Mouse (Mus musculus) CH12.LX (cell line): Measurements from ENCODE around the gene St3gal3. TPM values are rescaled to one million over a fixed set of nuclear protein-coding genes. Genes with fewer than 3 reads are reported as not detected.

Experiments
- DNase-seq: peaks from one replicate; pipeline ENCODE4 v3.0.0-alpha.2; 2013; ENCODE audit errors: extremely low read depth
- H3K27ac ChIP-seq: 2 replicates; pipeline ENCODE4 v1.5.1; 2012; ENCODE audit warnings: low read depth, mild to moderate bottlenecking, control low read depth, moderate library complexity; ENCODE audit not compliant: insufficient read depth
- H3K27me3 ChIP-seq: replicated peaks from 2 replicates; pipeline ENCODE3; 2012; ENCODE audit warnings: inconsistent platforms
- H3K36me3 ChIP-seq, 2 experiments: replicated peaks in 1 of 2; 2 replicates each; pipeline versions ENCODE3 to v1.6.1; 2012; ENCODE audit warnings: inconsistent platforms in 1 of 2, low read length in 1 of 2, mild to moderate bottlenecking in 1 of 2, mixed read lengths in 1 of 2, moderate library complexity in 1 of 2; ENCODE audit not compliant: control insufficient read depth in 1 of 2, insufficient read depth in 1 of 2
- H3K4me1 ChIP-seq, 2 experiments: 2 replicates each; pipeline ENCODE4 v1.6.1; 2012; ENCODE audit warnings: inconsistent platforms in 1 of 2, moderate library complexity in 1 of 2; ENCODE audit not compliant: insufficient read depth in 2 of 2, control insufficient read depth in 1 of 2
- H3K4me2 ChIP-seq: 2 replicates; pipeline ENCODE4 v1.6.1; 2012; ENCODE audit warnings: low read depth, mild to moderate bottlenecking, control low read depth; ENCODE audit not compliant: poor library complexity, insufficient read depth, severe bottlenecking
- H3K4me3 ChIP-seq, 3 experiments: fragments of 150-350 bp in 1 of 3; sonication (generic) in 1 of 3; replicated peaks in 1 of 3; 2 replicates each; pipeline versions ENCODE3 to v1.5.1; 2011 to 2012; ENCODE audit warnings: low read depth in 2 of 3, low read length in 2 of 3, mild to moderate bottlenecking in 2 of 3, moderate library complexity in 2 of 3, control low read depth in 1 of 3, improper control_type of control experiment in 1 of 3, inconsistent platforms in 1 of 3, mixed read lengths in 1 of 3; ENCODE audit not compliant: poor library complexity in 1 of 3
- H3K79me2 ChIP-seq: replicated peaks from 2 replicates; pipeline ENCODE4 v1.6.1; 2012; ENCODE audit warnings: mild to moderate bottlenecking, moderate library complexity; ENCODE audit not compliant: control insufficient read depth, poor library complexity, insufficient read depth, severe bottlenecking; ENCODE audit errors: extremely low read depth
- H3K9ac ChIP-seq: 2 replicates; pipeline ENCODE4 v1.6.1; 2012; ENCODE audit warnings: low read depth, mild to moderate bottlenecking, control low read depth, moderate library complexity; ENCODE audit not compliant: insufficient read depth
- H3K9me3 ChIP-seq: replicated peaks from 2 replicates; pipeline ENCODE3; 2012; ENCODE audit warnings: low read length, inconsistent platforms, mixed read lengths
- BHLHE40 ChIP-seq: IDR thresholded peaks from 2 replicates; pipeline ENCODE4 v1.6.1; 2011; ENCODE audit warnings: mild to moderate bottlenecking, low read depth, low read length, improper control_type of control experiment
- CHD1 ChIP-seq: IDR thresholded peaks from 2 replicates; pipeline ENCODE4 v1.6.1; 2012; ENCODE audit warnings: low read depth, low read length, improper control_type of control experiment, inconsistent platforms
- CHD2 ChIP-seq: IDR thresholded peaks from 2 replicates; pipeline ENCODE4 v1.6.1; 2011; ENCODE audit warnings: low read length, improper control_type of control experiment
- E2F4 ChIP-seq: IDR thresholded peaks from 2 replicates; pipeline ENCODE4 v1.6.1; 2011; ENCODE audit warnings: low read depth, low read length, improper control_type of control experiment; ENCODE audit not compliant: insufficient replicate concordance
- ELF1 ChIP-seq: IDR thresholded peaks from 2 replicates; pipeline ENCODE4 v1.6.1; 2014; ENCODE audit warnings: low read depth, mild to moderate bottlenecking, inconsistent platforms, low read length, improper control_type of control experiment
- EP300 ChIP-seq: IDR thresholded peaks from 2 replicates; pipeline ENCODE4 v1.6.1; 2011; ENCODE audit warnings: low read length, improper control_type of control experiment
- ETS1 ChIP-seq: conservative IDR thresholded peaks from 2 replicates; pipeline ENCODE4 v1.6.1; 2012; ENCODE audit warnings: low read depth, mild to moderate bottlenecking, inconsistent platforms, low read length, improper control_type of control experiment, moderate library complexity
- GABPA ChIP-seq: IDR thresholded peaks from 2 replicates; pipeline ENCODE4 v1.6.1; 2012; ENCODE audit warnings: low read depth, low read length, improper control_type of control experiment, inconsistent platforms; ENCODE audit not compliant: insufficient replicate concordance
- HCFC1 ChIP-seq: IDR thresholded peaks from 2 replicates; pipeline ENCODE4 v1.6.1; 2012; ENCODE audit warnings: low read depth, mild to moderate bottlenecking, inconsistent platforms, low read length, improper control_type of control experiment
- IRF4 ChIP-seq: IDR thresholded peaks from 2 replicates; pipeline ENCODE4 v1.6.1; 2014; ENCODE audit warnings: low read depth, mild to moderate bottlenecking, inconsistent platforms, low read length, improper control_type of control experiment
- JUN ChIP-seq: IDR thresholded peaks from 2 replicates; pipeline ENCODE4 v1.6.1; 2011; ENCODE audit warnings: low read depth, mild to moderate bottlenecking, low read length, improper control_type of control experiment, moderate library complexity; ENCODE audit not compliant: insufficient read depth
- JUND ChIP-seq: conservative IDR thresholded peaks from 2 replicates; pipeline ENCODE4 v1.6.1; 2011; ENCODE audit warnings: low read depth, low read length, improper control_type of control experiment
- KAT2A ChIP-seq: IDR thresholded peaks from 2 replicates; pipeline ENCODE4 v1.6.1; 2012; ENCODE audit warnings: low read length, improper control_type of control experiment, inconsistent platforms; ENCODE audit not compliant: insufficient replicate concordance
- MAFK ChIP-seq: IDR thresholded peaks from 2 replicates; pipeline ENCODE4 v1.6.1; 2011; ENCODE audit warnings: low read length, improper control_type of control experiment; ENCODE audit not compliant: insufficient replicate concordance
- MAX ChIP-seq: IDR thresholded peaks from 2 replicates; pipeline ENCODE4 v1.6.1; 2011; ENCODE audit warnings: low read length, improper control_type of control experiment
- MEF2A ChIP-seq: IDR thresholded peaks from 2 replicates; pipeline ENCODE4 v1.6.1; 2014; ENCODE audit warnings: low read depth, mild to moderate bottlenecking, inconsistent platforms, low read length, improper control_type of control experiment, borderline replicate concordance
- MXI1 ChIP-seq: IDR thresholded peaks from 2 replicates; pipeline ENCODE4 v1.6.1; 2011; ENCODE audit warnings: mild to moderate bottlenecking, low read depth, low read length, improper control_type of control experiment
- NRF1 ChIP-seq: IDR thresholded peaks from 2 replicates; pipeline ENCODE4 v1.6.1; 2014; ENCODE audit warnings: low read depth, mild to moderate bottlenecking, inconsistent platforms, low read length, improper control_type of control experiment, moderate library complexity
- PAX5 ChIP-seq: IDR thresholded peaks from 2 replicates; pipeline ENCODE4 v1.6.1; 2012; ENCODE audit warnings: low read length, inconsistent platforms, mixed read lengths
- POLR2AphosphoS2 ChIP-seq: IDR thresholded peaks from 2 replicates; pipeline ENCODE4 v1.6.1; 2011; ENCODE audit warnings: low read depth, low read length, improper control_type of control experiment
- SMC3 ChIP-seq: IDR thresholded peaks from 2 replicates; pipeline ENCODE4 v1.6.1; 2011; ENCODE audit warnings: low read depth, low read length, improper control_type of control experiment
- TBP ChIP-seq: conservative IDR thresholded peaks from 2 replicates; pipeline ENCODE4 v1.6.1; 2011; ENCODE audit warnings: low read depth, low read length, improper control_type of control experiment
- TCF12 ChIP-seq: IDR thresholded peaks from 2 replicates; pipeline ENCODE4 v1.6.1; 2014; ENCODE audit warnings: low read depth, mild to moderate bottlenecking, inconsistent platforms, low read length, improper control_type of control experiment
- UBTF ChIP-seq: IDR thresholded peaks from 2 replicates; pipeline ENCODE4 v1.6.1; 2012; ENCODE audit warnings: low read depth, mild to moderate bottlenecking, inconsistent platforms, low read length, improper control_type of control experiment, moderate library complexity
- USF1 ChIP-seq: IDR thresholded peaks from 2 replicates; pipeline ENCODE4 v1.6.1; 2014; ENCODE audit warnings: low read depth, mild to moderate bottlenecking, inconsistent platforms, low read length, improper control_type of control experiment
- USF2 ChIP-seq: conservative IDR thresholded peaks from 2 replicates; pipeline ENCODE4 v1.6.1; 2011; ENCODE audit warnings: low read depth, low read length, improper control_type of control experiment
- ZC3H11A ChIP-seq: IDR thresholded peaks from 2 replicates; pipeline ENCODE4 v1.6.1; 2012; ENCODE audit warnings: low read depth, mild to moderate bottlenecking, inconsistent platforms, low read length, improper control_type of control experiment
- ZNF384 ChIP-seq: IDR thresholded peaks from 2 replicates; pipeline ENCODE4 v1.6.1; 2012; ENCODE audit warnings: low read depth, low read length, improper control_type of control experiment, inconsistent platforms
- dilution Hi-C: fragments of 300-500 bp; cut with MboI; formaldehyde crosslinking; loops from 2 replicates; pipeline ENCODE4 v1.14.3; 2020; ENCODE audit warnings: low sequenced_read_pairs; ENCODE audit not compliant: extremely low pct_unique_long_range_greater_than_20kb, extremely low pct_ligation_motif_present
- in situ Hi-C: fragments of 300-500 bp; cut with MboI; formaldehyde crosslinking; loops from 3 replicates; pipeline ENCODE4 v1.14.3; 2019; ENCODE audit warnings: low sequenced_read_pairs, low pct_ligation_motif_present, low pct_unique_long_range_greater_than_20kb, mixed read lengths
- polyA plus RNA-seq: library from polyadenylated mRNA; unstranded; fragments of >175 nt; gene quantifications from 2 replicates; pipeline ENCODE4 v1.2.1, GENCODE M21; 2012; ENCODE audit warnings: low read depth; ENCODE audit not compliant: insufficient read length
- total RNA-seq, 2 experiments: library from RNA; depleted of rRNA; stranded (reverse); fragments of 300-350 nt in 1 of 2; fragments of >200 nt in 1 of 2; gene quantifications; 2 replicates each; pipeline ENCODE4 v1.2.3; 2012 to 2014

Gene St3gal3
- total and polyA plus RNA-seq, 3 experiments = 7.1 to 10.1 (median 8.2) TPM

GRCm38 (mm10) chr4:117992036-117992435 is 142.7 kb downstream of the St3gal3 start:
- Histone ChIP-seq H3K36me3 (peaks cover 0 to 12% of the 10 kb centered on the region in 2 experiments), H3K4me1 (peaks cover 11 to 26% of the 10 kb centered on the region in 2 experiments), H3K4me3 (no peak overlapping the region), H3K9me3 (no peaks in the 10 kb centered on the region), H3K79me2 (no peaks in the 10 kb centered on the region), H3K4me2 (no peak overlapping the region), H3K27ac (no peak overlapping the region), H3K9ac (no peak overlapping the region), H3K27me3 (no peaks in the 10 kb centered on the region)
- in situ Hi-C loops = no loop called here
- no peak for DNase-seq
- TF ChIP-seq MAX (no peak), TBP (no peak), PAX5 (no peak), MXI1 (no peak), CHD1 (no peak), E2F4 (no peak), ZC3H11A (no peak), EP300 (no peak), ZNF384 (no peak), USF1 (no peak), TCF12 (no peak), BHLHE40 (no peak), GABPA (no peak), ETS1 (no peak), JUN (no peak), KAT2A (no peak), ELF1 (no peak), MAFK (no peak), SMC3 (no peak)
- dilution Hi-C loops = no loop called here

DNA sequence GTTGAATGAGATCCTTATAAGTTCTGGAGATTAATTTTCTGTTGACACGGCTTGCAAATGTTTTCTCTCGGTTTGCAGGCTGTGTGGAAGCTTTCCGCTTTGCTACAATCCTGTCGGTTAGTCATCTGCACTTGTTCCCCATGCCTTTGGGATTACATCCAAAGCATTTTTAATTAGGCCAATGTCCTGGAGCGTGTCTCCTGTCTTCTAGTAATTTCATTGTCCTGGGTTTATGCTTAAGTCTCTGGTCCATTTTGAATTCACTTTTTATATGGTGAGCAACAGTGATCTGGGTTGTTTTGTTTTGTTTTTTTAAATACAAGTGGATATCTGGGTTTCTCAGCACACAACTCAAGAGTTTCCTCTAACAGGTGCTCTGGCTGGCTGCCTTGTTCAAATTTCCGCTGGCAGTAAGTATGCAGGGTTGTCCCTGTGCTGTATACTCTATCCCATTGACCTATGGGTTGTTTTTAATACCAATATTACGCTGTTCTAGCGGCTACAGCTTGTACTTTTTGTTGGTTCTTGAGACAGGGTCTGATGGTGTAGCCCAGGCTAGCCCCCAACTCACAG is 143.6 kb downstream of the St3gal3 start:
- peaks cover 11 to 32% of the 10 kb centered on the region in 2 experiments for H3K4me1 ChIP-seq
- H3K9me3 ChIP-seq = no peaks in the 10 kb centered on the region
- TF ChIP-seq KAT2A (no peak), E2F4 (no peak), JUND (no peak), BHLHE40 (no peak), TBP (no peak), IRF4 (no peak), ZNF384 (no peak), NRF1 (no peak), POLR2AphosphoS2 (no peak), JUN (no peak), UBTF (no peak), USF2 (no peak), TCF12 (no peak), MEF2A (no peak), HCFC1 (no peak), MAFK (no peak), CHD2 (no peak)
- no peak overlapping the region for H3K4me2 ChIP-seq
- no peaks in the 10 kb centered on the region for H3K27me3 ChIP-seq
- H3K4me3 ChIP-seq = no peak overlapping the region
- no peak overlapping the region for H3K9ac ChIP-seq
- no peaks in the 10 kb centered on the region for H3K79me2 ChIP-seq
- H3K27ac ChIP-seq = no peak overlapping the region
- peaks cover 0 to 10% of the 10 kb centered on the region in 2 experiments for H3K36me3 ChIP-seq
- no peak for DNase-seq
- dilution Hi-C loops (no loop called here), in situ Hi-C loops (no loop called here)
